Mouse (Mus musculus) skeletal muscle tissue, adult 2 months (tissue): ENCODE measurements around the gene Fbxo39.
"Not testable (repeated sequence)": the region's sequence is repeated elsewhere in the genome, so short reads cannot be mapped to it uniquely, and the experiment has no call there.

Source experiments
- DNase-seq: peaks from one replicate; pipeline ENCODE4 v3.0.0-alpha.2; 2012; ENCODE audit warnings: low read depth, low spot score

Gene Fbxo39

GRCm38 (mm10) chr11:72311355-72312001 is 2.8 kb upstream of the Fbxo39 start:
- DNase-seq: no peak

GRCm38 (mm10) chr11:72318026-72318425 is 3.8 kb downstream of the Fbxo39 start:
- DNase-seq: no peak

- no peak for DNase-seq
These were observed 10.2 kb downstream of the Fbxo39 start for GRCm38 (mm10) chr11:72324431-72324830.

- DNase-seq: no peak
These were observed 11.5 kb downstream of the Fbxo39 start for GRCm38 (mm10) chr11:72325701-72326100.

GRCm38 (mm10) chr11:72332951-72333667 is 18.9 kb downstream of the Fbxo39 start:
- no peak for DNase-seq

- no peak for DNase-seq
These were observed 20.4 kb downstream of the Fbxo39 start for GRCm38 (mm10) chr11:72334653-72335052.

GRCm38 (mm10) chr11:72336726-72337125 is 22.5 kb downstream of the Fbxo39 start:
- DNase-seq: no peak

- DNase-seq: no peak
These were observed 24.2 kb downstream of the Fbxo39 start for GRCm38 (mm10) chr11:72338437-72338871.

GRCm38 (mm10) chr11:72339716-72340115 is 25.5 kb downstream of the Fbxo39 start:
- DNase-seq: no peak

- DNase-seq: peak; percentile 64
These were observed 28.4 kb downstream of the Fbxo39 start for GRCm38 (mm10) chr11:72342549-72343237.

GRCm38 (mm10) chr11:72343238-72343625 is 29.0 kb downstream of the Fbxo39 start:
- DNase-seq: not testable (repeated sequence)

- peak; percentile 62 for DNase-seq
These were observed 29.7 kb downstream of the Fbxo39 start for GRCm38 (mm10) chr11:72343904-72344303.

- DNase-seq: no peak
These were observed 30.2 kb downstream of the Fbxo39 start for GRCm38 (mm10) chr11:72344486-72344885.

GRCm38 (mm10) chr11:72348563-72348962 is 34.3 kb downstream of the Fbxo39 start:
- no peak for DNase-seq

GRCm38 (mm10) chr11:72349016-72349415 is 34.8 kb downstream of the Fbxo39 start:
- peak; percentile 63 for DNase-seq

GRCm38 (mm10) chr11:72349652-72350051 is 35.4 kb downstream of the Fbxo39 start:
- no peak for DNase-seq

GRCm38 (mm10) chr11:72352272-72352671 is 38.0 kb downstream of the Fbxo39 start:
- DNase-seq: no peak

GRCm38 (mm10) chr11:72353186-72353585 is 38.9 kb downstream of the Fbxo39 start:
- no peak for DNase-seq

GRCm38 (mm10) chr11:72354971-72355728 is 40.9 kb downstream of the Fbxo39 start:
- DNase-seq: peak; percentile 56

- no peak for DNase-seq
These were observed 47.4 kb downstream of the Fbxo39 start for GRCm38 (mm10) chr11:72361385-72362346.

GRCm38 (mm10) chr11:72362347-72362741 is 48.1 kb downstream of the Fbxo39 start, which contains the start of gene Tekt1:
Gene Tekt1, minus strand, starts transcription at chr11:72362442.
- DNase-seq: no peak
